10 mouse cellular contexts compared by ENCODE assay signal in the genomic region with DNA sequence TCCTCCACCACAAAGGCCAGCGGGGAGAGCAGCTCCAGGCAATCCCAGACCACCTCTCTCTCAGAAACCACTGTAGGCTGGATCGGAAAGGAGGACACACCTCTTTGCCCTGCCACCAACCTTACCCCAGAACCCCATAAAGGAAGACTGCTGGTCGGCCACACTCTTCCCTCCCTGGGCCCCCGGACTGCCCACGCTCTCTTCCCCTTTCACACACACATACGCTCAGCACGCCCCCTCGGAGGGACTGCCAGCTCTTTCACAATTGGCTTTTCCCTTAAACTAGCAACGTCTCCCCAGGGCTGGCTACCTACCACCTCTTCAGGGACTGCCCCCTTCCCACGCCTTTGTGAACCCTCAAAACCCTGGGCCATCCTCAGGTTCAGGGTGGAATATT. TPM values are rescaled to one million over a fixed set of nuclear protein-coding genes. Genes with fewer than 3 reads are reported as not detected.
DNase-seq lines count a peak whose midpoint lies in the region; ATAC-seq and TF ChIP-seq lines count a peak whose summit lies in the region.
"Had no signal": no experiment of that assay in that cellular context is flagged by ENCODE, and none has a peak within 500 bp of the region (broad histone marks: within the 10 kb centered on the region; RNA-seq: fewer than 3 reads in every experiment).

No protein-coding gene starts in this region.

- no peaks in the 10 kb centered on the region for H3K27me3 ChIP-seq in hindbrain, embryonic 10.5 days (ENCODE audit: insufficient read depth, poor library complexity, severe bottlenecking)
- H3K27me3 ChIP-seq in hindbrain, embryonic 14.5 days (ENCODE audit: control insufficient read depth, insufficient read depth, low read length), result peaks cover 2% of the 10 kb centered on the region; the same call in 1 of the 2 replicates
- H3K27me3 ChIP-seq in embryonic facial prominence, embryonic 15.5 days, result no peaks in the 10 kb centered on the region
- H3K27me3 ChIP-seq in liver, embryonic 15.5 days, result peaks cover 4% of the 10 kb centered on the region
- no peaks in the 10 kb centered on the region for H3K27me3 ChIP-seq in cerebellum, adult 2 months (ENCODE audit: control insufficient read depth, insufficient read depth, low read length)
- H3K27me3 ChIP-seq: stomach, embryonic 15.5 days had no signal

- no peak for ATAC-seq in hindbrain, embryonic 14.5 days (ENCODE audit: low FRiP score)
- no peak for ATAC-seq in embryonic facial prominence, embryonic 15.5 days (ENCODE audit: insufficient number of reproducible peaks, low FRiP score, low TSS enrichment, low read depth)
- no peak for ATAC-seq in liver, embryonic 15.5 days (ENCODE audit: insufficient read depth)

- DNase-seq in hindbrain, embryonic 10.5 days (ENCODE audit: low spot score), result no peak
- DNase-seq in hindbrain, embryonic 14.5 days (ENCODE audit: low spot score), result no peak
- DNase-seq in CD4-positive helper T cell, adult 2 months (ENCODE audit: low read depth, low spot score), result peak; percentile 40
- DNase-seq in cerebellum, adult 2 months, result no peak
- no peak for DNase-seq in cerebellum, adult 9-10 months
- DNase-seq in thymus, postnatal 14 days, result no peak
- DNase-seq: retina, postnatal 1 day had no signal

- no peak overlapping the region for H3K9ac ChIP-seq in hindbrain, embryonic 14.5 days
- H3K9ac ChIP-seq in embryonic facial prominence, embryonic 15.5 days, result no peak overlapping the region
- no peak overlapping the region for H3K9ac ChIP-seq in liver, embryonic 15.5 days
- H3K9ac ChIP-seq: stomach, embryonic 15.5 days had no signal

- TF ChIP-seq POLR2A in cerebellum, adult 2 months (IDR thresholded peaks at IDR 0.05; ENCODE audit: borderline replicate concordance, insufficient read depth, low read length), result no peak

- TF ChIP-seq CTCF in cerebellum, adult 2 months (IDR thresholded peaks at IDR 0.05; ENCODE audit: borderline replicate concordance, insufficient read depth, low read depth, low read length), result no peak

- no peak overlapping the region for H3K4me3 ChIP-seq in hindbrain, embryonic 10.5 days
- no peak overlapping the region for H3K4me3 ChIP-seq in hindbrain, embryonic 14.5 days (replicated peaks; ENCODE audit: low read length)
- H3K4me3 ChIP-seq in embryonic facial prominence, embryonic 15.5 days (replicated peaks), result no peak overlapping the region
- no peak overlapping the region for H3K4me3 ChIP-seq in liver, embryonic 15.5 days (replicated peaks)
- H3K4me3 ChIP-seq in cerebellum, adult 2 months (replicated peaks; ENCODE audit: insufficient read depth, low read depth, low read length), result no peak overlapping the region
- H3K4me3 ChIP-seq: stomach, embryonic 15.5 days had no signal

- H3K27ac ChIP-seq in hindbrain, embryonic 10.5 days, result 0 out of 2 replicates have a peak overlapping the region, but pooled peaks have one; percentile 13
- H3K27ac ChIP-seq in hindbrain, embryonic 14.5 days, result no peak overlapping the region
- H3K27ac ChIP-seq in embryonic facial prominence, embryonic 15.5 days (replicated peaks), result peak overlapping the region; percentile 17; the same call in 1 of the 2 replicates
- H3K27ac ChIP-seq in liver, embryonic 15.5 days (replicated peaks), result no peak overlapping the region
- no peak overlapping the region for H3K27ac ChIP-seq in cerebellum, adult 2 months (ENCODE audit: insufficient read depth, low read length)

- no peaks in the 10 kb centered on the region for H3K9me3 ChIP-seq in hindbrain, embryonic 10.5 days
- H3K9me3 ChIP-seq in hindbrain, embryonic 14.5 days (ENCODE audit: control insufficient read depth, low read length), result no peaks in the 10 kb centered on the region
- no peaks in the 10 kb centered on the region for H3K9me3 ChIP-seq in embryonic facial prominence, embryonic 15.5 days (replicated peaks)
- no peaks in the 10 kb centered on the region for H3K9me3 ChIP-seq in liver, embryonic 15.5 days (replicated peaks)
- H3K9me3 ChIP-seq: stomach, embryonic 15.5 days had no signal

- peaks cover 94% of the 10 kb centered on the region for H3K36me3 ChIP-seq in hindbrain, embryonic 10.5 days
- no peaks in the 10 kb centered on the region for H3K36me3 ChIP-seq in hindbrain, embryonic 14.5 days (replicated peaks; ENCODE audit: control insufficient read depth, insufficient read depth)
- peaks cover 58% of the 10 kb centered on the region for H3K36me3 ChIP-seq in embryonic facial prominence, embryonic 15.5 days
- no peaks in the 10 kb centered on the region for H3K36me3 ChIP-seq in liver, embryonic 15.5 days (replicated peaks)

- no peak overlapping the region for H3K4me2 ChIP-seq in hindbrain, embryonic 14.5 days (replicated peaks)
- no peak overlapping the region for H3K4me2 ChIP-seq in embryonic facial prominence, embryonic 15.5 days (replicated peaks)
- H3K4me2 ChIP-seq in liver, embryonic 15.5 days, result peak overlapping the region; percentile 51
- H3K4me2 ChIP-seq: stomach, embryonic 15.5 days had no signal

- peaks cover 59% of the 10 kb centered on the region for H3K4me1 ChIP-seq in hindbrain, embryonic 10.5 days (replicated peaks)
- no peaks in the 10 kb centered on the region for H3K4me1 ChIP-seq in hindbrain, embryonic 14.5 days (replicated peaks; ENCODE audit: control insufficient read depth, insufficient read depth, low read length)
- H3K4me1 ChIP-seq in embryonic facial prominence, embryonic 15.5 days, result peaks cover 46% of the 10 kb centered on the region
- H3K4me1 ChIP-seq in liver, embryonic 15.5 days (replicated peaks), result peaks cover 33% of the 10 kb centered on the region
- H3K4me1 ChIP-seq in cerebellum, adult 2 months (ENCODE audit: control insufficient read depth, insufficient read depth, low read length), result no peaks in the 10 kb centered on the region

- WGBS in hindbrain, embryonic 10.5 days, result 83% methylated on average over 10 of the region's 10 CpGs
- 82% methylated on average over 10 of the region's 10 CpGs for WGBS in hindbrain, embryonic 14.5 days
- WGBS in embryonic facial prominence, embryonic 15.5 days, result 84% methylated on average over 10 of the region's 10 CpGs
- 38% methylated on average over 10 of the region's 10 CpGs for WGBS in liver, embryonic 15.5 days (ENCODE audit: insufficient replicate concordance)
- 63% methylated on average over 10 of the region's 10 CpGs for WGBS in cerebellum, adult 2 months

RNA-seq across cellular contexts. Expression of gene Ccnd2, which starts 8.9 kb away (rescaled TPM):
- polyA plus RNA-seq in hindbrain, embryonic 10.5 days (2016; fragmentation: Nextera tagmentation; extraction: Ambion mirVana), result 865 and 1,523 TPM in 2 replicates
- 163 and 239 TPM in 2 replicates for polyA plus RNA-seq in hindbrain, embryonic 14.5 days (2014; fragmentation: Nextera tagmentation; extraction: Ambion mirVana)
- polyA plus RNA-seq in embryonic facial prominence, embryonic 15.5 days (2015; fragmentation: Nextera tagmentation; extraction: Ambion mirVana), result 918 and 948 TPM in 2 replicates
- 47.6 and 47.9 TPM in 2 replicates for polyA plus RNA-seq in liver, embryonic 15.5 days (2015; fragmentation: Nextera tagmentation; extraction: Ambion mirVana)
- 4.1 and 5.4 TPM in 2 replicates for polyA plus RNA-seq in cerebellum, adult 2 months (2012; rRNA removed)

RNA-seq across cellular contexts. Expression of gene Tigar, which starts 33.8 kb away (rescaled TPM):
- polyA plus RNA-seq in hindbrain, embryonic 10.5 days (2016; fragmentation: Nextera tagmentation; extraction: Ambion mirVana), result 6.9 and 7.4 TPM in 2 replicates
- polyA plus RNA-seq in hindbrain, embryonic 14.5 days (2014; fragmentation: Nextera tagmentation; extraction: Ambion mirVana), result 6.5 and 6.9 TPM in 2 replicates
- polyA plus RNA-seq in embryonic facial prominence, embryonic 15.5 days (2015; fragmentation: Nextera tagmentation; extraction: Ambion mirVana), result 2.7 and 3.1 TPM in 2 replicates
- polyA plus RNA-seq in liver, embryonic 15.5 days (2015; fragmentation: Nextera tagmentation; extraction: Ambion mirVana), result 0.52 and 0.53 TPM in 2 replicates
- 19.5 and 19.6 TPM in 2 replicates for polyA plus RNA-seq in cerebellum, adult 2 months (2012; rRNA removed)

Comparison
In these comparisons a context has a peak if more than half of its experiments do, and no peak if none do; other contexts are left out.
1. H3K27ac ChIP-seq: peak in hindbrain, embryonic 10.5 days (single experiment) and embryonic facial prominence, embryonic 15.5 days (single experiment); none in hindbrain, embryonic 14.5 days (single experiment), liver, embryonic 15.5 days (single experiment) and cerebellum, adult 2 months (single experiment).